Mouse (Mus musculus) CH12F3 (cell line): ENCODE data around the gene Gm15093.
"Not testable (repeated sequence)": the region's sequence is repeated elsewhere in the genome, so short reads cannot be mapped to it uniquely, and the experiment has no call there.

Experiments used
- in situ Hi-C: fragments of 300-500 bp; cut with MboI; formaldehyde crosslinking; loops from 2 replicates; pipeline ENCODE4 v1.14.3; 2020; ENCODE audit warnings: low sequenced_read_pairs

Gm15093 gene

GRCm38 (mm10) chrX:149272077-149272476, at the start of gene Gm15093:
Gene Gm15093, plus strand, starts transcription at chrX:149272377.
- in situ Hi-C loops, result not testable (repeated sequence)
